Mouse (Mus musculus): ENCODE data around the gene Slamf9.

The Slamf9 gene

DNA sequence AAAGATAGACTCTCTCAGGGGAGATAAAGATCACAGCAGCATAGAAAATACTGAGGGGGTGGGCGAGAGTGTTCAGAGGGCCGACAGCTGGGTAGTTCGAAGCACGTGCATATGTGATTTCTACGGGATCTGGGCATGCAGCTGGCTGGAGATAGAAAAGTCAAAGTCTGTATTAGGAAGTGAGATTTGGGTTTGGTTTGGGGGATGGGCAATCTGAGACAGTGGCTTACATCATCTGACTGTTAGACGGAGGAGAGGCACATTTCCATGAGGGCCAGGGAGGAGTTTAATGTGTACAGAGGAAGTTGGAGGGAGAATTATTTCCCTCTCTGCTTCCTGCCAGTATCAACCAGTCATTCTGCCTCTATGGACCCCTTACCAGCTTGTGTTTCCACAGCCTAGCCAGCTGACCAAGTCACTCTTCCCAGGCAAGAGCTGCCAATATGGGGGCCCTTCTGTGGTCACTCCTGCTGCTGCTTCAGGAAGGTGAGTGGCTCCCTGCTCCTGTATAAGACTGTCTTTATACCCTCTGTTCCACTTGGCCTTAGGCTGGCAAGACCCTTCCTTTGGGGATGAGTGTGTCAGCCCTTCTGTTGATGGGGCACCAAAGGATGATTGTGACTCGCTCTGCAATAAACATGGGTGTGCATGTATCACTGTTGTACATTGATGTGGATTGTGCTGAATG is at the start of gene Slamf9:
Gene Slamf9, plus strand, starts transcription at position 305 of the 688 bp plus-strand sequence.
- DNase-seq: no peak

DNA sequence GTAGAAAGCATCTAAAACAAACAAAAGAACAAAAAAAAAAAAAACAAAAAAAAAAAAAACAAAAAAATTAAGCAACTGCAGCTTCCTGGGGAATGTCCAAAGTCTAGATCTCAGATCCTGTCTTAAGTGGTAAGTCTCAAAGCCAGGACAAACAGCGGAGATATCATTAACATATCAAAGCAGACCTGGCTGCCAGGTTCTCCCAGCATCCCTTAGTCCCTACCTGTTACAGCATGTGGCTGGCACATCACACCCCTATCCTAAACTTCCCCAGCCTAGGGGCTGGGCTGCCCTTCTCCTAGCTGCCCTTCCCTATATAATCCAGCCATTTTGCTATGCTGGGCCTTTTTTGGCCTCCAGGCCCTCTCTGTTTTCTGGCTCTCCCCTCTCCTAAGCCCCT is 48.7 kb upstream of the Slamf9 start:
- no peak for DNase-seq

GRCm38 (mm10) chr1:172427841-172428240 is 47.3 kb upstream of the Slamf9 start:
- DNase-seq: no peak

- no peak for DNase-seq
These were observed 46.5 kb upstream of the Slamf9 start for GRCm38 (mm10) chr1:172428614-172429013.

DNA sequence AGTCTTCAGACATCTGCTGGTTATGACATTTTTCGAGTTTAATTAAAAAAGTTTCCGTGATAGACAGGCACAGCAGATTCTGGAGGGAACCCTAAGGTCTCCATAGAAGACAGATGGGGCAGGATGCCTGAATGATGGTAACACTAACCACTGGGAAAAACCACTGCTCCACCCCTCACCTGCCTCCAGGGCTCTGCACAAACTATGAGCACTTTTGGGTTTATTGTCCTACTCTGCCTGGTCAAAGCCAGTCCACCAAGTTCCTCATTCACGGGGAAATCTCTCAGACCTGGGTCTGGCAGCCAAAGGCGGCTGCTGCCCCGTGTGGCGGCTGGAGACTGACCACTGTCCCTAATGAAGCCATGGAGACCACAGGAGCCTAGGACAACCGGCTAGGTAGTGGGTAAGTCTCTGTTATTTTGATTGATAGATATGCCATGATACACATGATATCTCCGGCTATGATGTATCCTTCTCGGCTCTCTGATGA is 44.4 kb upstream of the Slamf9 start:
- no peak for DNase-seq

DNA sequence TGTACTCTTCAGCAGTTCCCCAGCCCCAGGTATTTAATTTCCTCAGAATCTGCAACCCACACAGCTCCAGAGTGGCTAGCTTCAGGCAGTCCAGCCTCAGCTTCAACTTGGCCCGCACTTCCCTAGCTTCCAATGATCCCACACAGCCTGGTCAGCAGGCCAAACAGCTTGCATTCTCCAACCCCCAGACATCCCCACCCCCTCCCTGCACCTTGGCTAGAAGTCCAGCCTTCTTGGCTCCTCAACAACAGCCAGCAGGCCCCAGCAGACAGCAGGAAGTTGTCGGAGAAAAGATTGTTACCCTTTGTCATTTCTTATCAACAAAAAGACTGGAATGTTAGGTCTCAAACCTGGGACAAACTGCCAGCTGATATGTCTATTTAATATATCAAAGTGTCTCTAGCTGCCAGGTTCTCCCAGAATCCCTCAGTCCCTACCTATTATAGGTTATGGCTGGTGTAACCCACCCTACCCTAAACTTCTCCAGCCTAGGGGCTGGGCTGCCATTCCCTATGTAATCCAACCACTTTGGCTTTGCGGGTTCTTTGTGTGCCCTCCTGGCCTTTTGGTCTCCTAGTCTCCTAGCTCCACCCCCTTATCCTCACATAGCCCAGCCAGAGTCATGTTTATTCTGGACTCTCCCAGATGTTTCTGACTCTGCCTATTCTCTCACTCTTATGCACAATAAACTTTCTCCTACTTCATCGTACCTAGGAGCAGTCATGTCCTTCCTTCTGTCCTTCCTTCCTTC is 43.1 kb upstream of the Slamf9 start:
- no peak for DNase-seq

DNA sequence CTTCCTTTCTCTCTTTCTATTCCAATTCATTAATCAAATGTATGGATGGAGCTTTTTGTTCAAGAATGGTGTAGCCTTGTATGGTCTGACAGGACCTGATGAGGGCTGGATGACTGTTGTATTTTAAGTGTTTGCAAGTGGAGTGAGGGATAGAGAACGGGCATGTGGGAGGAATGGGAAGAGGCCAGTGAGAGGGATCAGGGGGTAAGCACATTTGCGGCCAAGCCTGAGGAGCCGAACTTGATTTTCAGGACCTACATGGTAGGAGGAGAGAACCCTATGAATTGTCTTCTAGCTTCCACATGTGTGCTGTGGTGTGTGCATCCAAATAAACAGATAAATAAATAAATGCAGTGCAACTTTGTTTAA is 42.6 kb upstream of the Slamf9 start:
- DNase-seq: no peak

GRCm38 (mm10) chr1:172433012-172433850 is 41.9 kb upstream of the Slamf9 start:
- DNase-seq: no peak

GRCm38 (mm10) chr1:172433851-172434165 is 41.4 kb upstream of the Slamf9 start:
- no peak for DNase-seq

- no peak for DNase-seq
These were observed 38.4 kb upstream of the Slamf9 start for GRCm38 (mm10) chr1:172436785-172437184.

GRCm38 (mm10) chr1:172438621-172439020 is 36.5 kb upstream of the Slamf9 start:
- DNase-seq: no peak

DNA sequence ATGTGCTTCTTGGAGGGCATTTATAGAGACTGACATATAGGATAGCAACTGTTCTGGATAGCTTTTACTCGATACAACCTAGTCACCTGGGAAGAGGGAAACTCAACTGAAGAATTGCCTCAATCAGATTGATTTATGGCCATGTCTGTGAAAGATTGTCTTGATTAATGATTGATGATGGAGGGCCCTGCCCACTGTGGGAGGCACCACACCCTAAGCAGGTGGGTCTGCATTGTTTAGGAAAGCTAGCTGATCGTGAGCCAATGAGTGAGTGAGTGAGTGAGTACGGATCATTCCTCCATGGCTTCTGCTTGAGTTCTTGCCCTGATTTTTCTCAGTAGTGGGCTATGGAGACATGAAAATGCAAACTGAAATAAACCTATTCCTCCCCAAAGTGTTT is 34.6 kb upstream of the Slamf9 start:
- no peak for DNase-seq

- DNase-seq: no peak
These were observed 33.2 kb upstream of the Slamf9 start for GRCm38 (mm10) chr1:172441935-172442445.

- DNase-seq: no peak
These were observed 24.9 kb upstream of the Slamf9 start for GRCm38 (mm10) chr1:172450226-172450625.

DNA sequence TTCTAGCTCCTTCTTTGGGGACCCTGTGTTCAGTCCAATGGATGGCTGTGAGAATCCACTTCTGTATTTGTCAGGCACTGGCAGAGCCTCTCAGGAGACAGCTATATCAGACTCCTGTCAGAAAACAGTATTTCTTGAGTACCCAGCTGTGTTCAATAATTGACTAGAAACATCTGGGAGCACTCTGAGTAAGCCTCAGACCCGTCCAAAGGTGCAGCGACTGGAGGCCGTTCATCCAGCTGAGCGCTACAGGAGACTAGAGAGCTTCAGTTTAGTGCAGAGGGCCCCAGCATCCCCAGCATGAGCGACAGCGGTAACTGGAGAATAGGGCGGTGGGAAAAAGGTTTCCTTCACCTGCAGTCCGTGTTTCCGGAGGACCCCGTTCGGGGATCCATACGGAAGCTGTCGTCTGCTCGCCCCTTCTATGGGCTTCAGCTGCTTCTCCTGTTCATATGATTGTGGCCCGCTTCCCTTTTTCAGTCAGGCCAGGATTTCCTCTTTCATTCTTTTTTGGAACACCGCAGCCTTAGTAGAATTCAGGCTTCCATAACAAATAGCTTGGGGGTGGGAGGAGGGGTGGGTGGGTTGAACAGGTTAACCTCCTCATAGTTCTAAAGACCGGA is 24.2 kb upstream of the Slamf9 start:
- no peak for DNase-seq

GRCm38 (mm10) chr1:172452911-172453310 is 22.2 kb upstream of the Slamf9 start:
- DNase-seq: no peak

- no peak for DNase-seq
These were observed 21.3 kb upstream of the Slamf9 start for GRCm38 (mm10) chr1:172453810-172454209.

DNA sequence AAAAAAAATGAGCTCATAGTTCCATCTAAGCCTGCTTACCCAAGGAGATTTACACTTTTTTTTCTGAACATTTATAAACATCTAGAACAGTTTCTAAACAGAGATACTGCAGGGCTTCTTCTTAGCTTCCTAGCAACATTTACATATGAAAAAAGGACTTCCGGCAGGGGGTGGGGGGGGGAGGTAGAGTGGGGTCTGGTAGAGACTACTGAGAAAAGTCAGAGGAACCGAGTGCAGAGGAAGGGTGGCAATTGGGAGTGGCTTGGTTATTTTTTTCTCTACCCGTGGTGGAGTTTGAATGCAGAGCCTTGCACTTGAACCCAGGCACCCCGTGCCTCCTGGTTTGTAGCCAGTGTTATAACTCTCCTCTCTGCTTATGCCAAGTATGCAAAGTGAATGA is 19.7 kb upstream of the Slamf9 start:
- no peak for DNase-seq

- DNase-seq: no peak
These were observed 19.0 kb upstream of the Slamf9 start for GRCm38 (mm10) chr1:172456001-172456677.

- DNase-seq: no peak
These were observed 18.0 kb upstream of the Slamf9 start for GRCm38 (mm10) chr1:172457196-172457595.

GRCm38 (mm10) chr1:172458041-172458440 is 17.1 kb upstream of the Slamf9 start:
- DNase-seq: no peak

DNA sequence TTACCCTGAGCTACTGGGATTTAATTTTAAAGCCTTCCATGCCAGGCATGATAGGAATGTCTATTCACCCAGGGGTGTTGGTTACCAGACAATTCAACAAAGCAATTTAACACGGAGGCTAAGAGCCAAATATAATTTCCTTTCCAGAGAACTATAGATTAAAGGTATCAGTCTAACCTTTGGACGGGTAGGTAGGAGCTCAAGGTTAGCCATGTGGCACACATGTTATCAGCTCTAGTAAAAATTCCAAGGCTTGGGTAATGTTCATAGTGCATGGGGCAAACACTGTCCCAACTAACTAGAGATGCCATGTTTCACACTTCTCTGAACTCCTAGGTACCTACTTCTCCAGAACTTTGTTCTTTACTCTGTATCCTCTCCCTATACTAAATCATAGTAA is 13.6 kb upstream of the Slamf9 start:
- no peak for DNase-seq
